Mouse (Mus musculus): ENCODE results near the gene Tpk1. TPM values are rescaled to one million over a fixed set of nuclear protein-coding genes. Genes with fewer than 3 reads are reported as not detected.

Tpk1 gene
- polyA plus RNA-seq, 1 experiment from 2014 or later: 10.0 TPM

DNA sequence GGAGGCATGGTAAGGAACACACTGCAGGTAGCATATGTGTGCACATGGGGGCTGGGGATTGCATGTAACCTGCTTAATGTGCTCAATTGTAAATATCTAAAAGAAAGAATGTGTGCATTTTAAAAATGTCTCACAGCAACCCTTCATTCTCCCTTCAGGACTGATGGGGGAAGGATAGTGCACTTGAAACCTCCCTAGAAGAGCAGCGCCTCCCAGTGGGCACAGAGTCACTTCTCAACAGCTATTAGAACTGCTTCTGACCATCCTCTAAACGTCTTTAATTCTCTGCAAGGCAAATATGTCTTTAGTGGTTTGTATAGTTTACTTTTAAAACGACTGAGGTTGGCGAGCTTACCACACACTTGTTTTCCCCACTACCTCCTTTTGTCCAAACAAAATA lies 241.1 kb downstream of the Tpk1 start:
- ATAC-seq (ENCODE audit: insufficient number of reproducible peaks, insufficient read depth, low FRiP score, low TSS enrichment, low read depth): no peak
- H3K9me3 ChIP-seq: no peaks in the 10 kb centered on the region
- WGBS: 48% methylated on average over 4 of the region's 4 CpGs
- H3K9ac ChIP-seq (replicated peaks): no peak overlapping the region
- no peaks in the 10 kb centered on the region for H3K36me3 ChIP-seq
- H3K4me1 ChIP-seq (replicated peaks): no peaks in the 10 kb centered on the region
- no peak overlapping the region for H3K4me3 ChIP-seq (replicated peaks)
- H3K27ac ChIP-seq: no peak overlapping the region
- no peaks in the 10 kb centered on the region for H3K27me3 ChIP-seq
- H3K4me2 ChIP-seq: no peak overlapping the region

DNA sequence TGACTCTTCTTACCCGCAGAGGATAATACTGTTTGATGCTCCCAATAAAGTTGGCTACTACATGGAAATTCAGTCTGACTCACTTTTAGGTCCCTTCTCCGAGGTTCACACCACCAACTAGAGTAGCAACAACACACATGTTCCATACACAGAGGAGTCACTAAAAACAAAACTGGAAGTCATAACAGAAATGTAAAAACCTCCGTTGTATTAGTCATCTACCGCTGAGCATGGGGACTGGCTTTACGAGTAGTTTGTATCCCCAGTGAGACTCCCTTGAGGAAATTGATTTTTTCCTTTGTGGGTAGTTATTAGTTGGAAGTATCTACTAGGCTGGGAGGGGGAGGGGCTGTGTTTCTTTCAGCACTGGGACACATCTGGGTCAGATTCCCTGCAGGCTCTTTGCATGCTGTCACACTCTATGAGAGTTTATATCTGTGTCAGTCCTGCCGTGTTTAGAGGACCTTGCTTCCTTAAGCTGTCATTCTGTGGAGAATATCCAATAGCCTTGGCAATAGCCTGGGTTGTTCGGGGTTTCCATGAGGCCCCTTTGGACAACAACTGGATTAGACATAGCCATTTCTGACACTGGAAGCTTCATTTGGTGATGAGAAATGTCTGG lies 245.6 kb downstream of the Tpk1 start:
- WGBS: 68% methylated on average over 7 of the region's 7 CpGs
- H3K4me2 ChIP-seq: no peak overlapping the region
- H3K4me1 ChIP-seq (replicated peaks): no peaks in the 10 kb centered on the region
- H3K36me3 ChIP-seq: no peaks in the 10 kb centered on the region
- H3K9me3 ChIP-seq: no peaks in the 10 kb centered on the region
- H3K4me3 ChIP-seq (replicated peaks): no peak overlapping the region
- no peaks in the 10 kb centered on the region for H3K27me3 ChIP-seq
- ATAC-seq (ENCODE audit: insufficient number of reproducible peaks, insufficient read depth, low FRiP score, low TSS enrichment, low read depth): no peak
- H3K27ac ChIP-seq: no peak overlapping the region
- no peak overlapping the region for H3K9ac ChIP-seq (replicated peaks)

DNA sequence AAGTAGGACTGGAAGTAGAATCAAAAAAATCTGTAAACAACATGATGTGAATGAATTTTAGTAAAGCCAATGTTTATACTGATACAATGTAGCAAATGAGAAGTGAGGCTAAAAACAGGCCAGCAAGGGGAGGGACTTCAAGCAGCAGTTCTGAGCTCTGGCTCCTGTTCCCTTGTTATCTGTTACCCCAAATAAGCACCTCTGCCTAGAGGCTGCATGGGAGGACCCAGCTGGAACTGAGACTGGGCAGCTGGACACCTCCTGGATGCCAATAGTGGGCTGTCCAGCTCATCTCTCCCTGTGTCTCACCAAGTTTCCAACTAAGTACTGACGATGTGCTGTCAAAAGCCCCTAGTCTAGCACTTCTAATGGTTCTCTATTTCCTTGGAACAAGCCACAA lies 257.1 kb downstream of the Tpk1 start:
- Histone ChIP-seq H3K27me3 (no peaks in the 10 kb centered on the region), H3K4me2 (no peak overlapping the region), H3K9ac (replicated peaks) (no peak overlapping the region), H3K27ac (no peak overlapping the region), H3K36me3 (no peaks in the 10 kb centered on the region), H3K4me1 (replicated peaks) (no peaks in the 10 kb centered on the region), H3K4me3 (replicated peaks) (no peak overlapping the region), H3K9me3 (no peaks in the 10 kb centered on the region)
- 92% methylated on average over 1 of the region's 1 CpGs for WGBS
- no peak for ATAC-seq (ENCODE audit: insufficient number of reproducible peaks, insufficient read depth, low FRiP score, low TSS enrichment, low read depth)

DNA sequence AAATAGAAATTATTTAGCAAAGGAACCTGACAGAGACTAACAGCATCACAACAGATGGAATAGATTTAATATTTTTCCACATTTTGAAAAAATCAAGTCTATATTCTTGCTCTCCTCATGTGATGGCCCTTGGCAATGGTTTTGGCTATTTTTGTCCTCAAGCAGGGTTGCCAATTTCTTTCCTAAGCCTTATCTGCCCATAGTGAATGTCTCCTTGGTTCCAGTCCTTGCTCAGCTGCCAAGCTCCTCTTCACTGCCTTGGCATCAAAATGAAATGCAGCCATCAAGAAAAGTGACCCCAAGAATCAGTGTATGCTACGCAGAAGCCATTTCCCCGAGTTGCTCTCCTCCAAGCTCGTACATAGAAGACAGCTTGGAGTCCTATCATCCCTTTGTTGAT lies 263.0 kb downstream of the Tpk1 start:
- ATAC-seq (ENCODE audit: insufficient number of reproducible peaks, insufficient read depth, low FRiP score, low TSS enrichment, low read depth): no peak
- Histone ChIP-seq H3K27ac (no peak overlapping the region), H3K9me3 (no peaks in the 10 kb centered on the region), H3K9ac (replicated peaks) (no peak overlapping the region), H3K4me3 (replicated peaks) (no peak overlapping the region), H3K4me2 (no peak overlapping the region), H3K27me3 (no peaks in the 10 kb centered on the region), H3K36me3 (no peaks in the 10 kb centered on the region), H3K4me1 (replicated peaks) (no peaks in the 10 kb centered on the region)
- whole genome bisulfite sequencing: 84% methylated on average over 3 of the region's 3 CpGs

DNA sequence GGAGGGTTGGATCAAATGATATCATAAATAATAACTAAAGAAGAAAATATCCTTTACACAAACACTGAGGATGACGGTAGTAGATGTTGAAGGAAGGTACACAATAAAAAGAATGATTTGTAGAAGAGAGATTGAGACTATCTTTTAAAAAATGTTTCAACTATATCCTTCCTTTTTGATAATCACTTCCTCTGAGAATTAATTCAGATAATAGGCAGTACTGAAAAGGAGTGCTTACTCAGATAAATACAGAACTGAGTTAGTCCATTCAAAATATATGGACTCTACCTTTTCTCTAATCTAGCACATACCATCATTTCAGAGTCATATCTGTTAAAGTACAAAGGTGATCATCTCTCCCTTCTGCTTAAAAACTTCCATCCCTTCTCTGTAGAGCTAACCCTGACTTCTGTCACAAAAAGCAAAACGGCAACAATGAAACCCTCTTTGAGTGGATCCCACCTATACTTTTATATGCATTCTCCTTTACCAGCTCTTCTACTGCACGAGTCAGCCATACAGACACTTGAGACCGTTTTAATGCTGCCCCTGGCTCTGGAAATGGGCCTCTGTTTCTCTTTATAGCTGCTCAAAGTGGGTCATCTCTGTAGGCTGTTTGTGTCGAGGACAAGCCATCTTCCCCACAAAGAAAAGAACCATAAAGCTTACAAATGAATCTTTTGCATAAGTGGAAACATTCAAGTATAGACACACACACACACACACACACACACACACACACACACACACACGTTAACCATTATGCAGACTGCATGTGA lies 263.7 kb downstream of the Tpk1 start:
- H3K27ac ChIP-seq: no peak overlapping the region
- ATAC-seq (ENCODE audit: insufficient number of reproducible peaks, insufficient read depth, low FRiP score, low TSS enrichment, low read depth): no peak
- no peak overlapping the region for H3K9ac ChIP-seq (replicated peaks)
- H3K27me3 ChIP-seq: no peaks in the 10 kb centered on the region
- no peaks in the 10 kb centered on the region for H3K4me1 ChIP-seq (replicated peaks)
- no peaks in the 10 kb centered on the region for H3K9me3 ChIP-seq
- WGBS: 77% methylated on average over 6 of the region's 6 CpGs
- H3K36me3 ChIP-seq: no peaks in the 10 kb centered on the region
- H3K4me2 ChIP-seq: no peak overlapping the region
- no peak overlapping the region for H3K4me3 ChIP-seq (replicated peaks)

DNA sequence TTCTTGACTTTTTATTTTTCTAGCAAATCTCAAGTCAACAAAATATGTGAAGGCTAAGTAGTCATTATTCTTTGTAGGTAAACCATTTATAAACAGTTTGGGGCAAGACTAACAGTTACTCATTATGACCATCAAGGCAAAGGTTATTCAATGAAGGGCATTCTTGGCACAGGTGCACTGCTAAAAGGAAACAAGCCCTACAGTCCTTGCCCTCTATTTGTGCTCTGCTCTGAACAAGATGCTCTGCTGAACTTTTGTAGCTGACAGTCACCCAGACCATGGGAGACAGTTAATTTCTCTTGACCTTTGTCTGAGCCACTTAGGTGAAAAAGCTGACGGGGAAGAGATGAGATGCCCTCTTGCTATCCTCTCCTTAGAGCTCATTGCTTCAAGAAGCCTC lies 269.7 kb downstream of the Tpk1 start:
- Histone ChIP-seq H3K4me2 (no peak overlapping the region), H3K9me3 (no peaks in the 10 kb centered on the region), H3K36me3 (no peaks in the 10 kb centered on the region), H3K27ac (no peak overlapping the region), H3K9ac (replicated peaks) (no peak overlapping the region), H3K4me1 (replicated peaks) (0 out of 2 replicates have a peak, but pooled peaks cover 6% of the 10 kb centered on the region), H3K27me3 (no peaks in the 10 kb centered on the region), H3K4me3 (replicated peaks) (no peak overlapping the region)
- ATAC-seq (ENCODE audit: insufficient number of reproducible peaks, insufficient read depth, low FRiP score, low TSS enrichment, low read depth): no peak
- WGBS: 91% methylated on average over 1 of the region's 1 CpGs

DNA sequence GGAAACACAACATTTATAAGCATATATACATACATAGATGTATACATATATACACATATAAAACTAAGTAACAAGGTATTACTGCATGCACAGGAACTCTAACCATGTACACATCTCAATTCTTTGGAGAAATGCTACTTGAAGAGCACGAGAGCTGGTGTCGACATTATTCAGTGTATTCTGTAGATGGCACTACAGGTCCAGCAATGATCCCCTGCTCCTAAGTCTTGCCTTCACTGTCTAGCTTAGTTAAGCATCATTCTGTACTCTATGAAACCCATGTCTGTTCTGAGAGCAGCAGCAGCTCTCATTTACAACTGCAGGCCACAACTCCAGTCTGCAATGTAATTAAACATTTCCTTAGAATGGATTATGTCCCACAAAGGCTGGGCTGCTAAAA lies 270.5 kb downstream of the Tpk1 start:
- no peak for ATAC-seq (ENCODE audit: insufficient number of reproducible peaks, insufficient read depth, low FRiP score, low TSS enrichment, low read depth)
- Histone ChIP-seq H3K9ac (replicated peaks) (no peak overlapping the region), H3K36me3 (no peaks in the 10 kb centered on the region), H3K27ac (no peak overlapping the region), H3K4me1 (replicated peaks) (0 out of 2 replicates have a peak, but pooled peaks cover 6% of the 10 kb centered on the region), H3K4me3 (replicated peaks) (no peak overlapping the region), H3K27me3 (no peaks in the 10 kb centered on the region), H3K9me3 (no peaks in the 10 kb centered on the region), H3K4me2 (no peak overlapping the region)
- 71% methylated on average over 2 of the region's 2 CpGs for WGBS

DNA sequence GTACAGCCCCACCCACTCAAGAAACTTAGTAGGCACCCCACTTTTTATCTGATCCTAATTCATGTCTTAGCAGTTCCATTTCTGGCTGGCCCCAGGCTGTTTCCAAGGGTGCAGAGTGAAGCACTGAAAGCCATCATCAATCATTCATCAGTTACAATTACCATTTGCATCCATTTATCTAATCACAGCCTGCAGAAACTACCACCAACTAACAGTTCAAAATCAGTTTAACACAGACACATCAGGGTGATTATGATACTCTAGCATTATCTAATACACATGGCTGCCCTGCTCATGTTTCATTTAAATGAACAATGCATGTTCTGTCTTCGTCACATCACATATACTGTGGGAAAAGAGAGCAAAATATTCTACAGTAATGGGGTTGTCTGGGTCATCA lies 274.7 kb downstream of the Tpk1 start:
- Histone ChIP-seq H3K4me2 (no peak overlapping the region), H3K9me3 (no peaks in the 10 kb centered on the region), H3K27me3 (no peaks in the 10 kb centered on the region), H3K4me1 (replicated peaks) (0 out of 2 replicates have a peak, but pooled peaks cover 6% of the 10 kb centered on the region), H3K4me3 (replicated peaks) (no peak overlapping the region), H3K27ac (no peak overlapping the region), H3K9ac (replicated peaks) (no peak overlapping the region), H3K36me3 (no peaks in the 10 kb centered on the region)
- ATAC-seq (ENCODE audit: insufficient number of reproducible peaks, insufficient read depth, low FRiP score, low TSS enrichment, low read depth): no peak
- 74% methylated on average over 1 of the region's 1 CpGs for WGBS

DNA sequence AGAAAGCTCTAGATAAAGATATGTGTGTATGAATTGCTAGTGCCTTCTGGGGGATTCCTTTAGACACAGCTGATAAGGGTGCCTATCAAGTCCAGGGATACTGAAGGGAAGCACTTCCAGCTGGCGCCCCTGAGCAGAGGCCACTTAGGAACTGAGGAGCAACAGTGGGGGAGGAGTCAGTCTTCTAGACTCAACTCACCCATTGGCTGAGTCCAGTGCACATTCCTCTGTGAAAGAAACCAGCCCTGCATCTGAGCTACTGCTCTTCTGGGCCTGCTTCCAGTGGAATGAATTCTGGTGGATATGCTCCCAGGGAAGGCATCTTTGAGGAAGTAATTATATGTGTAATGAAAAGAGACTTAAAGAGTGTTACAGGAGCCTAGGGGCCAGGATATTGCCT lies 278.8 kb downstream of the Tpk1 start:
- Histone ChIP-seq H3K36me3 (no peaks in the 10 kb centered on the region), H3K4me1 (replicated peaks) (0 out of 2 replicates have a peak, but pooled peaks cover under 1% of the 10 kb centered on the region), H3K9ac (replicated peaks) (no peak overlapping the region), H3K4me3 (replicated peaks) (no peak overlapping the region), H3K4me2 (no peak overlapping the region), H3K27me3 (no peaks in the 10 kb centered on the region), H3K9me3 (no peaks in the 10 kb centered on the region), H3K27ac (no peak overlapping the region)
- ATAC-seq (ENCODE audit: insufficient number of reproducible peaks, insufficient read depth, low FRiP score, low TSS enrichment, low read depth): no peak
- 25% methylated on average over 1 of the region's 1 CpGs for WGBS

DNA sequence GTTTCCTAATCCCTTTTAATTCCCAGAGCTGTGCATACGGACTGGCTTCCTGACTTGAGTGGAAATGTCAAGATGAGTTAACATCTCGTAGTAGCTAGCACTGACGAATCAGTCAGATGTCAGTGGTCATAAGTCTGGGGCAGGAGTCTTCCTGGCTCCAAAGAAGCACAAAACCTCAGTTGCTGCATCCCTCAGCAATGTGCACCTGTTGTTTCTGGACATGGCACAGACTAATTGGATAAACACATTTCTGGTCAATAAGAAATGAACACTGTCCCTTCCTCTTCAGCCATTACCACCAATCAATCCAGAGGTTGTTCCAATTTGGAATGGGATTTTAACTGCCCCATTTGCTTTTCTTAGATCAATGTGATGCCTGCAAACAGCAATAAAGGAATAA lies 281.2 kb downstream of the Tpk1 start:
- no peaks in the 10 kb centered on the region for H3K9me3 ChIP-seq
- no peak overlapping the region for H3K9ac ChIP-seq (replicated peaks)
- H3K4me1 ChIP-seq (replicated peaks): no peaks in the 10 kb centered on the region
- no peaks in the 10 kb centered on the region for H3K27me3 ChIP-seq
- no peak for ATAC-seq (ENCODE audit: insufficient number of reproducible peaks, insufficient read depth, low FRiP score, low TSS enrichment, low read depth)
- H3K36me3 ChIP-seq: no peaks in the 10 kb centered on the region
- no peak overlapping the region for H3K4me2 ChIP-seq
- 67% methylated on average over 3 of the region's 3 CpGs for WGBS
- no peak overlapping the region for H3K4me3 ChIP-seq (replicated peaks)
- no peak overlapping the region for H3K27ac ChIP-seq

DNA sequence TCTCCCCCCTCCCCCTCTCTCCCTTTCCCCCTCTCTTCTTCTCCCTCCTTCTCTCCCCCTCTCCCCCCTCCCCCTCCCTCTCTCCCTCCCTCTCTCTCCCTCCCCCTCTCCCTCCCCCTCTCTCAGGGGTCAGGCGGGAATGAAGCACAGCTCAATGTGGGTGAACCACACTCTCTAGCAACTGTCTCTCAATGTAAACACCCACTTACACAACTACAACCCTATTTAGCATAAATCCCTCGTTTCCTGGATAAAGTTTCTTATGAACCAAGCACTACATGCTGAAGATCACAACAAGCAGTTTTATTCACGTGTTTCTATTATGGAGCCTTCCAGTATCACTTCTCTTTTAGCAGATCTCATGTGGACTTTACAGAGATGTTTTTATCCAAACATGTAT lies 281.8 kb downstream of the Tpk1 start:
- no peak overlapping the region for H3K4me3 ChIP-seq (replicated peaks)
- no peaks in the 10 kb centered on the region for H3K36me3 ChIP-seq

DNA sequence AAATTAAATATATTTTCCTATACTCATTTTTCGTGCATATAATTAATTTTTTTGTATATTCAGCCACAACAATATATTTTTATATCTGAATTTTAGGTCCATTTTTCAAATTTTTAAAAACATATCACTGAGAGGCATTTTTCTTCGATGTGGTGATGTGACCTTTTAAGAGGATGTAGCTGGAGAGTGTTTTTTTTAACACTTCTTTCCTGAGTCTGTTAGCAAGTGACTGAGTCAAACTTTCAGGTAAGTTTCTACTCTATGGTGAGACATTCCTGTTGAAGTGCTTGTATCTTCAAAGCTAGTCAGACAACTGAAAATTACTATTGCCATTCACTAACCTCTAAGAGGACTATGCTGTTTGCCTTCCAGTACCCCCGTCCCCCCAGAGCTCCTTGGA lies 283.3 kb downstream of the Tpk1 start:
- Histone ChIP-seq H3K36me3 (no peaks in the 10 kb centered on the region), H3K4me2 (no peak overlapping the region), H3K4me1 (replicated peaks) (no peaks in the 10 kb centered on the region), H3K9ac (replicated peaks) (no peak overlapping the region), H3K27me3 (no peaks in the 10 kb centered on the region), H3K4me3 (replicated peaks) (no peak overlapping the region), H3K27ac (no peak overlapping the region), H3K9me3 (no peaks in the 10 kb centered on the region)
- no peak for ATAC-seq (ENCODE audit: insufficient number of reproducible peaks, insufficient read depth, low FRiP score, low TSS enrichment, low read depth)
- 81% methylated on average over 3 of the region's 3 CpGs for WGBS

More for the DNA sequence above, 281.8 kb downstream of the Tpk1 start:
- Histone ChIP-seq H3K27me3 (no peaks in the 10 kb centered on the region), H3K27ac (no peak overlapping the region), H3K9me3 (no peaks in the 10 kb centered on the region), H3K9ac (replicated peaks) (no peak overlapping the region), H3K4me1 (replicated peaks) (no peaks in the 10 kb centered on the region), H3K4me2 (no peak overlapping the region)
- ATAC-seq (ENCODE audit: insufficient number of reproducible peaks, insufficient read depth, low FRiP score, low TSS enrichment, low read depth): no peak
- 80% methylated on average over 2 of the region's 3 CpGs for WGBS
